Mouse (Mus musculus) liver, embryonic 14.5 days (tissue): ENCODE measurements at regions not wholly inside any gene's neighbourhood (a gene's known extent, or its start where the extent isn't known, plus 50 kb on each side); places are given as distances from the start of the nearest gene placed in this dataset.

Experiments used
- CTCF ChIP-seq: IDR thresholded peaks from 2 replicates; pipeline ENCODE4 v1.5.1; 2016; ENCODE audit warnings: antibody characterized with exemption, low read depth, control low read depth
- EP300 ChIP-seq: IDR thresholded peaks from 2 replicates; pipeline ENCODE4 v1.6.1; 2016; ENCODE audit warnings: antibody characterized with exemption, low read depth

DNA sequence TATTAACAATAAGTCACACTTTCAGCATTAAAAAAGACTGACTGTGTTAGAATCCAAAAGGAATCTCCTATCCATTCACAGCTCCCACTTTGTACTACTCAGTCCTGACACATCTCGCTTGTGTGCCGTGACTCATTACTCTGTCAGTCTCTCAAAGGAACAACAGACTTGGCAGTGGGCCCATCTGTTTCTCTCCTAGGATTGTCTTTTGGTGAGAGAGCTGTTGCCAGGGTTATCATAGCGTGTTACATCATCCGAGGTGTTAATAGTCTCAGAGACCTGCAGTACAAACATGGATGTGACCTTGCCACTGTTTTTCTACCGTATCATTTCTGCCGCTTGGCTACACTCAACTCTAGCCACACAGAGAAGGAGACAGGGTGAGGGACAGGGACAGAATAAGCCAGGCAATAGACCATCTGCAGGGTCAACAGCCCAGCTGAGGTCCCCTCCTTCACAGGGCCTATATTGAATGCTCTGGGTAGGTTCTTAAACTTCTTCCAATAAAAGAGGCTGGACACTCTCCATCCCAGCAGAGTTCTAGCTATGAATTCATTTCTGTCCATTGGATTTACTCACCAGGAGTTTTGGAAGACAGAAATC, 227.2 kb upstream of the Prdm1 start:
- TF ChIP-seq CTCF (no peak), EP300 (no peak)
